ENCODE assay signal across 8 mouse cellular contexts in the genomic region with DNA sequence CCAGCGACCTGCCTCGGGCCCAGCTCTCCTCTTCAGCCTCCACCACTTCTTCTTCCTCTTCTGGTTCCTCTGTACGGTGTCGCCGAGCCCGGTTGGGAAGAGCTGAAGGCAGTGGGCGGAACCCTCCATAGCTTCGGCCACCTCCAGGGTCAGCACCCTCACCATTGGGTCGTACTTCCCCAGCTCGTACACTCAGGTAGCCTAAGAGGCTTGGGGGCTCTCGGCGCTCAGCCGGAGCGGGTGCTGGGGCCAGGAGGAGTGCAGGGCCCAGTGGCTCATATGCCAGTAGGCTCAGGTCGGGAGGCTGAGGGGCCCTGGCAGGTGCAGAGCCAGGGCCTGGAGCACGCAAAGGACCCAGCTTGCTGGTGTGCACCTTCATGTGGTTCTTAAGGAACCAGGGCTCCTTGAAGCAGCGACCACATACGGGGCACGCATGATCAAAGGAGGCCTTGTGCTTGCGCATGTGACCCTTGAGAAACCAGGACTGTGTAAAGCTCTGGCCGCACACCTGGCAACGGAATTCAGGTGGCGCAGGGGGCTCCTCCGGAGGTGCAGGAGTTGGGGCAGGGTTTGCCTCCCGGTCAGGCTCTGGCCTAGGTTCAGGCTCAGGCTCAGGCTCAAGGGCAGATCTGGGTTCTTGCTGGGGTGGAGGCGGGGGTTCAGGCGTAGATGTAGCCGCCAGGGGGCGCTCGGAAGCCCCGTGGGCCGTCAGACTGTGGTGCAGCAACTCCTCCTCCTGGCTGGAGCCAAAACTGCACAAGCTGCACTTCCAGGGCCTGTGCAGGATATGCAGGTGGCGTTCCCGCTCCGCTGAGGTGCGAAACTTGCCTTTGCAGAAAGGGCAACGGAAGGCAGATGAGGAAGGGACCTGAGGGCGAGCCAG. TPM values are rescaled to one million over a fixed set of nuclear protein-coding genes. Genes with fewer than 3 reads are reported as not detected.
DNase-seq lines count a peak whose midpoint lies in the region; ATAC-seq and TF ChIP-seq lines count a peak whose summit lies in the region.

No protein-coding gene starts in this region.

- H3K9me3 ChIP-seq in hindbrain, embryonic 15.5 days = no peaks in the 10 kb centered on the region

- H3K4me2 ChIP-seq in hindbrain, embryonic 15.5 days = peak overlapping the region; percentile 70

- ATAC-seq in hindbrain, embryonic 15.5 days (ENCODE audit: low FRiP score, low read depth) = 0 out of 2 replicates have a peak, but pooled peaks have one; percentile 5
- peak; percentile 94 for ATAC-seq in megakaryocyte, adult 5-6 weeks (ENCODE audit: poor library complexity, severe bottlenecking)

- DNase-seq in ZHBTc4 (ENCODE audit: low read depth, low spot score) = peak; percentile 97
- DNase-seq in cerebellum, postnatal 4 days (ENCODE audit: low spot score in 2 of 2) = peak; percentile 92 to 97
- peak; percentile 90 for DNase-seq in gastrocnemius, adult 18-20 months (ENCODE audit: low spot score)
- peak; percentile 91 to 93 for DNase-seq in left cerebral cortex, adult 2 months (ENCODE audit: extremely low spot score in 1 of 2, low spot score in 2 of 2)
- DNase-seq in right cerebral cortex, adult 18-20 months = peak; percentile 92
- DNase-seq in urinary bladder, adult 18-20 months (ENCODE audit: low spot score in 2 of 2) = peak; percentile 74 to 89

- H3K27me3 ChIP-seq in hindbrain, embryonic 15.5 days = no peaks in the 10 kb centered on the region

- H3K4me3 ChIP-seq in hindbrain, embryonic 15.5 days = peak overlapping the region; percentile 9; the same call in 1 of the 2 replicates
- peak overlapping the region; percentile 37 for H3K4me3 ChIP-seq in left cerebral cortex, adult 2 months

- intact Hi-C loops in left cerebral cortex, adult 2 months (cut with DNase I) = loop anchor here (2.0 kb wide), 1 partner anchor 106 kb away; no protein-coding TSS in a partner anchor

- WGBS in hindbrain, embryonic 15.5 days = 54% methylated on average over 38 of the region's 38 CpGs

- H3K9ac ChIP-seq in hindbrain, embryonic 15.5 days = peak overlapping the region; percentile 12; the same call in 1 of the 2 replicates

- peaks cover 80% of the 10 kb centered on the region for H3K4me1 ChIP-seq in hindbrain, embryonic 15.5 days (replicated peaks)

- H3K27ac ChIP-seq in hindbrain, embryonic 15.5 days (replicated peaks) = peak overlapping the region; percentile 17
- H3K27ac ChIP-seq in left cerebral cortex, adult 2 months = peak overlapping the region; percentile 28

- TF ChIP-seq CTCF in left cerebral cortex, adult 2 months (IDR thresholded peaks at IDR 0.05) = no peak; the same call in none of the 2 replicates

- H3K36me3 ChIP-seq in hindbrain, embryonic 15.5 days = peaks cover 31% of the 10 kb centered on the region

RNA-seq across cellular contexts. Expression of gene Tmem253, which starts 6.9 kb away (rescaled TPM):
- total RNA-seq in gastrocnemius, adult 18-20 months (2021) = 1 to 10 TPM in 1 of 2 experiments, under 1 TPM in 1; 0.84 to 1.2 TPM
- polyA plus RNA-seq in hindbrain, embryonic 15.5 days (2015; fragmentation: Nextera tagmentation; extraction: Ambion mirVana) = 0.17 and 1.1 TPM in 2 replicates
- under 1 TPM in 1 of 2 experiments, not detected in 1; 0.37 TPM for total RNA-seq in left cerebral cortex, adult 2 months (2021)
- not detected in 2 replicates for total RNA-seq in megakaryocyte, adult 5-6 weeks (2015)
- total RNA-seq in megakaryocyte, adult 5-6 weeks (2017) = not detected in 2 replicates

RNA-seq across cellular contexts. Expression of gene Zfp219, which starts 12.0 kb away (rescaled TPM):
- total RNA-seq in gastrocnemius, adult 18-20 months (2021) = 10 to 100 TPM; 11.1 to 14.4 TPM
- polyA plus RNA-seq in hindbrain, embryonic 15.5 days (2015; fragmentation: Nextera tagmentation; extraction: Ambion mirVana) = 38.2 and 40.5 TPM in 2 replicates
- total RNA-seq in left cerebral cortex, adult 2 months (2021) = 10 to 100 TPM; 36.4 to 41.4 TPM
- 3.7 and 4.4 TPM in 2 replicates for total RNA-seq in megakaryocyte, adult 5-6 weeks (2015)
- total RNA-seq in megakaryocyte, adult 5-6 weeks (2017) = 4.7 and 5.1 TPM in 2 replicates

RNA-seq across cellular contexts. Expression of gene Arhgef40, which starts 24.0 kb away (rescaled TPM):
- 10 to 100 TPM in 1 of 2 experiments, 1 to 10 TPM in 1; 7.8 to 13.7 TPM for total RNA-seq in gastrocnemius, adult 18-20 months (2021)
- polyA plus RNA-seq in hindbrain, embryonic 15.5 days (2015; fragmentation: Nextera tagmentation; extraction: Ambion mirVana) = 85.2 and 87.6 TPM in 2 replicates
- 10 to 100 TPM; 28.8 to 31.1 TPM for total RNA-seq in left cerebral cortex, adult 2 months (2021)
- total RNA-seq in megakaryocyte, adult 5-6 weeks (2015) = 1.7 and 2.6 TPM in 2 replicates
- total RNA-seq in megakaryocyte, adult 5-6 weeks (2017) = 2.2 and 5.1 TPM in 2 replicates

RNA-seq across cellular contexts. Expression of gene Olfr221, which starts 33.7 kb away (rescaled TPM):
- total RNA-seq in gastrocnemius, adult 18-20 months (2021) = not detected
- polyA plus RNA-seq in hindbrain, embryonic 15.5 days (2015; fragmentation: Nextera tagmentation; extraction: Ambion mirVana) = 0.05 TPM in 1 of 2 replicates, not detected in the other
- total RNA-seq in left cerebral cortex, adult 2 months (2021) = not detected
- not detected in 2 replicates for total RNA-seq in megakaryocyte, adult 5-6 weeks (2015)
- total RNA-seq in megakaryocyte, adult 5-6 weeks (2017) = not detected in 2 replicates

Comparison
In these comparisons a context has a peak if more than half of its experiments do, and no peak if none do; other contexts are left out.
1. Peak in every context shown above with its lines: DNase-seq, ATAC-seq, H3K4me3 ChIP-seq and H3K27ac ChIP-seq.